ENCODE assay signal across 21 mouse cellular contexts in the genomic region with DNA sequence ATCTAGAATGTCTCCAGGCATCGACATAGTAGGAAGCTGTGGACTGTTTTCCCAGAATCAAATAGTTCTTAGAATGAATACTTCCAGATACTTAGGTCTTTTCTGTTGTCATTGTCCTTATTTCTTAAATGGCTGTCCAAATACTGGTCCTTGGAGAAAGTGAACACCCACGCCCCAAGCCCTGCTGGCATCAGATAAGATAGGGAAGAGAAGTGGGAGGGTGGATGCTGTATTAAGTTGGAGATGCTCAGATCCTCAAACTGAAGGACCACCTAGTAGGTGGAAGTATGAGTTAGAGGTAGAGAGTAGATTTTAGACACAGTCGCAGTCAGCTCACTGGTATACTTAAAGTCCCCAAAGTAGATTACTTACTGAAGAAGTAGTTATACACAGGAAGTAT.
"Had no signal": no experiment of that assay in that cellular context is flagged by ENCODE, and none has a peak within 500 bp of the region (broad histone marks: within the 10 kb centered on the region; RNA-seq: fewer than 3 reads in every experiment).

No protein-coding gene starts in this region.

- H3K4me3 ChIP-seq: limb, embryonic 12.5 days; limb, embryonic 15.5 days; midbrain, embryonic 12.5 days; midbrain, embryonic 15.5 days; myocyte; neural tube, embryonic 13.5 days had no signal

- DNase-seq: kidney, adult 18-20 months; kidney, adult 9 months; kidney, postnatal 14 days; kidney, postnatal 4 days; left cerebral cortex, postnatal 4 days; lung, adult 2 months; lung, postnatal 14 days; lung, postnatal 4 days; retina, postnatal 1 day; right cerebral cortex, postnatal 14 days; right cerebral cortex, postnatal 4 days; thymus, adult 2 months; thymus, postnatal 14 days; thymus, postnatal 4 days had no signal

- H3K36me3 ChIP-seq: limb, embryonic 12.5 days; limb, embryonic 15.5 days; midbrain, embryonic 12.5 days; midbrain, embryonic 15.5 days; neural tube, embryonic 13.5 days had no signal

- H3K4me1 ChIP-seq: limb, embryonic 15.5 days; midbrain, embryonic 12.5 days; midbrain, embryonic 15.5 days; neural tube, embryonic 13.5 days had no signal

- H3K27me3 ChIP-seq: limb, embryonic 12.5 days; limb, embryonic 15.5 days; midbrain, embryonic 15.5 days; neural tube, embryonic 13.5 days had no signal

- H3K4me2 ChIP-seq: limb, embryonic 12.5 days; limb, embryonic 15.5 days; midbrain, embryonic 12.5 days; midbrain, embryonic 15.5 days; neural tube, embryonic 13.5 days had no signal

- H3K27ac ChIP-seq: limb, embryonic 12.5 days; limb, embryonic 15.5 days; midbrain, embryonic 12.5 days; midbrain, embryonic 15.5 days; neural tube, embryonic 13.5 days; stomach, postnatal 0 days had no signal

- H3K9ac ChIP-seq: limb, embryonic 12.5 days; limb, embryonic 15.5 days; midbrain, embryonic 12.5 days; midbrain, embryonic 15.5 days; neural tube, embryonic 13.5 days had no signal

- H3K9me3 ChIP-seq: limb, embryonic 12.5 days; limb, embryonic 15.5 days; midbrain, embryonic 12.5 days; midbrain, embryonic 15.5 days; neural tube, embryonic 13.5 days had no signal

- ATAC-seq: midbrain, embryonic 15.5 days had no signal
